Mouse (Mus musculus) neural tube, embryonic 14.5 days (tissue): Measurements from ENCODE around the gene Hoxb5. TPM values are rescaled to one million over a fixed set of nuclear protein-coding genes. Genes with fewer than 3 reads are reported as not detected.
A peak's percentile ranks its signal among the peaks of the same experiment; 100 is the strongest.

Experiments
- ATAC-seq: fragments of 200-750 bp; cut with Nextera tagmentation; 2 replicates; pipeline ENCODE4 v1.8.0; 2017; ENCODE audit warnings: low read depth, mild to moderate bottlenecking, moderate TSS enrichment, moderate library complexity
- H3K27ac ChIP-seq: fragments of 300-500 bp; sonication (generic); 2 replicates; pipeline ENCODE4 v1.5.1; 2014; ENCODE audit warnings: low read depth, mild to moderate bottlenecking, control low read depth, low read length, moderate library complexity, mixed read lengths
- H3K27me3 ChIP-seq: fragments of 300-500 bp; sonication (generic); 2 replicates; pipeline ENCODE4 v1.6.1; 2014; ENCODE audit warnings: low read length; ENCODE audit not compliant: control insufficient read depth, insufficient read depth
- H3K36me3 ChIP-seq: fragments of 300-500 bp; sonication (generic); 2 replicates; pipeline ENCODE4 v1.6.1; 2014; ENCODE audit warnings: low read length, mixed read lengths; ENCODE audit not compliant: control insufficient read depth, insufficient read depth
- H3K4me1 ChIP-seq: fragments of 300-500 bp; sonication (generic); 2 replicates; pipeline ENCODE4 v1.6.1; 2014; ENCODE audit warnings: low read length; ENCODE audit not compliant: control insufficient read depth, insufficient read depth
- H3K4me2 ChIP-seq: fragments of 300-500 bp; sonication (generic); 2 replicates; pipeline ENCODE4 v1.6.1; 2014; ENCODE audit warnings: mild to moderate bottlenecking, low read depth, low read length, control low read depth
- H3K4me3 ChIP-seq: fragments of 300-500 bp; sonication (generic); 2 replicates; pipeline ENCODE4 v1.5.1; 2014; ENCODE audit warnings: low read depth, low read length, control low read depth, mixed read lengths
- H3K9ac ChIP-seq: fragments of 300-500 bp; sonication (generic); replicated peaks from 2 replicates; pipeline ENCODE4 v1.6.1; 2014; ENCODE audit warnings: low read depth, mild to moderate bottlenecking, control low read depth, low read length, mixed read lengths
- H3K9me3 ChIP-seq: fragments of 300-500 bp; sonication (generic); 2 replicates; pipeline ENCODE4 v1.6.1; 2016; ENCODE audit warnings: low read length; ENCODE audit not compliant: control insufficient read depth
- WGBS: fragments of 180-500 bp; shearing (Covaris S2); extraction: QIAGEN DNeasy Blood & Tissue Kit; methylation state at CpG from one replicate; pipeline ENCODE4 v1.1.7; 2014; 5-methylcytosine and 5-hydroxymethylcytosine counted together
- polyA plus RNA-seq: library from polyadenylated mRNA; unstranded; fragments of >200 nt; fragmentation: Nextera tagmentation; extraction: Ambion mirVana; gene quantifications from 2 replicates; pipeline ENCODE4 v1.2.1, GENCODE M21; 2014

Hoxb5 gene
- polyA plus RNA-seq, 1 experiment from 2014 or later, result 52.4 TPM

DNA sequence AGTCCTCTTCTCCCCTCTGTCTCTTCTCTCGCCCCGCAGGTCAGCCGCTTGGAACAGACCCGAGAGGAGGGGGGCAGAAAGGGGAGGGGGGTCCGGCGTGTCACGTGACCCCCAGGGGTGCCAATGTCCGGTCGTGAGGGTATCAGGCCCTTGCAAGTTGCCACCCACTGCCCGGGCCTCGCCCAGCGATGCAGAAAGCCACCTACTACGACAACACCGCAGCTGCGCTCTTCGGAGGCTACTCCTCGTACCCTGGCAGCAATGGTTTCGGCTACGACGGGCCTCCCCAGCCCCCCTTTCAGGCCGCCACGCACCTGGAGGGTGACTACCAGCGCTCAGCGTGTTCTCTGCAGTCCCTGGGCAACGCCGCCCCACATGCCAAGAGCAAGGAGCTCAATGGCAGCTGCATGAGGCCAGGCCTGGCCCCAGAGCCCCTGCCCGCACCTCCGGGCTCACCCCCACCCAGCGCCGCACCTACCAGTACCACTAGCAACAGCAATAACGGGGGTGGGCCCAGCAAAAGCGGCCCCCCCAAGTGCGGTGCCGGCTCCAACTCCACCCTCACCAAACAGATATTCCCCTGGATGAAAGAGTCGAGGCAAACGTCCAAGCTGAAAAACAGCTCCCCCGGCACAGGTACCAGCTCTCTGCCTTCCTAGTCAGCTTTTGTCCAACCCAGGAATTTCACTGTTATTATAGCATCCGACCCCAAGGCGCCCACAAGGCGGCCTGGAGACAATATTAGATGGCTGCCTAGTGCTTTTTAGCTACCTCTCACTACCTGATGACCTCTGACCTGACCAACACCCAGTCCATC, 41.1 kb downstream of the Hoxb5 start:
- no peaks in the 10 kb centered on the region for H3K9me3 ChIP-seq
- peaks cover 27% of the 10 kb centered on the region for H3K36me3 ChIP-seq
- H3K27ac ChIP-seq, result peak overlapping the region; percentile 100
- 5% methylated on average over 32 of the region's 40 CpGs for WGBS
- H3K4me3 ChIP-seq, result peak overlapping the region; percentile 59
- peaks cover 83% of the 10 kb centered on the region for H3K4me1 ChIP-seq
- ATAC-seq, result peak; percentile 33; the same call in 1 of the 2 replicates
- H3K9ac ChIP-seq, result peak overlapping the region; percentile 100
- H3K27me3 ChIP-seq, result no peaks in the 10 kb centered on the region
- H3K4me2 ChIP-seq, result peak overlapping the region; percentile 100

- Histone ChIP-seq H3K27ac (peak overlapping the region; percentile 100), H3K9me3 (no peaks in the 10 kb centered on the region), H3K36me3 (peaks cover 27% of the 10 kb centered on the region), H3K9ac (peak overlapping the region; percentile 100), H3K4me1 (peaks cover 83% of the 10 kb centered on the region), H3K4me2 (peak overlapping the region; percentile 100), H3K27me3 (no peaks in the 10 kb centered on the region), H3K4me3 (peak overlapping the region; percentile 59)
- WGBS, result 3% methylated on average over 6 of the region's 6 CpGs
- no peak for ATAC-seq
These were observed 41.7 kb downstream of the Hoxb5 start for GRCm38 (mm10) chr11:96344878-96345159.

DNA sequence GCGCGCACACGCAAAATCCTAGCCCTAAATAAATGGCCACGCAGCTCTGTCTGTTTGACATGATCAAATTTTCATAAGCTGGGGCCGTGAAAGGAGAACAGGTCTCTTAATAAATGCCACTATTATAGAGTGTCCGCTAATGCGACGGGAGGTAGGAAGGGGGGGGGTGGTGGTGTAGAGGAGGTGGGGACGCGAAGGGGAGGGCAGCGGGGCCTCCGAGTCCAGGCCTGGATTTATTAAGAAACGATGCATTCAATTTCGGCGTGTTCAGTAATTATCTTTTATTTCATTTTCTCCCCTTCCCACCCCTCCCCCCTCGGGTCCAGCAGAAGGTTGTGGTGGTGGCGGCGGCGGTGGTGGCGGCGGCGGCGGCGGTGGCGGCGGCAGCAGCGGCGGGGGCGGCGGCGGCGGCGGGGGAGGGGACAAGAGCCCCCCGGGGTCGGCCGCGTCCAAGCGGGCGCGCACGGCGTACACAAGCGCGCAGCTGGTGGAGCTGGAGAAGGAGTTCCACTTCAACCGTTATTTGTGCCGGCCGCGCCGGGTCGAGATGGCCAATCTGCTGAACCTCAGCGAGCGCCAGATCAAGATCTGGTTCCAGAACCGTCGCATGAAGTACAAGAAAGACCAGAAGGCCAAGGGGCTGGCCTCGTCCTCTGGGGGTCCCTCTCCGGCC, 42.2 kb downstream of the Hoxb5 start:
- H3K4me3 ChIP-seq, result peak overlapping the region; percentile 59
- H3K9me3 ChIP-seq, result no peaks in the 10 kb centered on the region
- H3K27ac ChIP-seq, result peak overlapping the region; percentile 100
- under 1% methylated on average over 42 of the region's 56 CpGs for WGBS
- ATAC-seq, result no peak
- no peaks in the 10 kb centered on the region for H3K27me3 ChIP-seq
- peaks cover 27% of the 10 kb centered on the region for H3K36me3 ChIP-seq
- peak overlapping the region; percentile 100 for H3K9ac ChIP-seq
- H3K4me1 ChIP-seq, result peaks cover 82% of the 10 kb centered on the region
- peak overlapping the region; percentile 100 for H3K4me2 ChIP-seq

DNA sequence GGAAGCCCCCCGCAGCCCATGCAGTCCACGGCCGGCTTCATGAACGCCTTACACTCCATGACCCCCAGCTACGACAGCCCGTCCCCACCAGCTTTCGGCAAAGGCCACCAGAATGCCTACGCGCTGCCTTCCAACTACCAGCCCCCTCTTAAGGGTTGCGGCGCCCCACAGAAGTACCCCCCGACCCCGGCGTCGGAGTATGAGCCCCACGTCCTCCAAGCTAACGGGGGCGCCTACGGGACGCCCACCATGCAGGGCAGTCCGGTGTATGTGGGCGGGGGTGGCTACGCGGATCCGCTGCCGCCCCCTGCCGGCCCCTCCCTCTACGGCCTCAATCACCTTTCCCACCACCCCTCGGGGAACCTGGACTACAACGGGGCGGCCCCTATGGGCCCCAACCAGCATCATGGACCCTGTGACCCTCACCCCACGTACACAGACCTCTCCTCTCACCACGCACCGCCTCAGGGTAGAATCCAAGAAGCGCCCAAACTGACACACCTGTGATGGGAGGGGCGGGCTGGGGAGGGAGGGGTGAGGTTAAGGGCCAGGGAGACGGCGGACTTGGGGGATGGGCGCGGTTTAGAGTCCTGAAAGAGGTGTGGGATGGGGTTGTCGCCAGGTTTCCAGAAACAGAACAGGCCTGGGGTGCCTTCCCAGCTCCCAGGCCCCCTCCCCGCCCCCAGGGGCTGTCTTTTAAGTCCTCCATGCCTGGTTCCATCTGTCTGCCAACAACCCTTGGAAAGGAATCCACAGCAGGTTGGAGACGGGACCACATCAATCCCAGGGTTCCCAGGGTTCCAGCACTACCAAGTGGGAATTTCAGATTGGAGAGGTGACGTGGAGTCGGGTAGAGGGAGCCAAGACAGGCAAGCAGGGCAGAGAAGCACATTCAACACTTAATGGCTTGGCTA, 43.0 kb downstream of the Hoxb5 start:
- no peaks in the 10 kb centered on the region for H3K27me3 ChIP-seq
- no peaks in the 10 kb centered on the region for H3K9me3 ChIP-seq
- H3K36me3 ChIP-seq, result peaks cover 27% of the 10 kb centered on the region
- H3K4me2 ChIP-seq, result peak overlapping the region; percentile 100
- peak overlapping the region; percentile 59 for H3K4me3 ChIP-seq
- ATAC-seq, result no peak
- H3K4me1 ChIP-seq, result peaks cover 87% of the 10 kb centered on the region
- peak overlapping the region; percentile 100 for H3K9ac ChIP-seq
- 2% methylated on average over 39 of the region's 45 CpGs for WGBS
- peak overlapping the region; percentile 100 for H3K27ac ChIP-seq

DNA sequence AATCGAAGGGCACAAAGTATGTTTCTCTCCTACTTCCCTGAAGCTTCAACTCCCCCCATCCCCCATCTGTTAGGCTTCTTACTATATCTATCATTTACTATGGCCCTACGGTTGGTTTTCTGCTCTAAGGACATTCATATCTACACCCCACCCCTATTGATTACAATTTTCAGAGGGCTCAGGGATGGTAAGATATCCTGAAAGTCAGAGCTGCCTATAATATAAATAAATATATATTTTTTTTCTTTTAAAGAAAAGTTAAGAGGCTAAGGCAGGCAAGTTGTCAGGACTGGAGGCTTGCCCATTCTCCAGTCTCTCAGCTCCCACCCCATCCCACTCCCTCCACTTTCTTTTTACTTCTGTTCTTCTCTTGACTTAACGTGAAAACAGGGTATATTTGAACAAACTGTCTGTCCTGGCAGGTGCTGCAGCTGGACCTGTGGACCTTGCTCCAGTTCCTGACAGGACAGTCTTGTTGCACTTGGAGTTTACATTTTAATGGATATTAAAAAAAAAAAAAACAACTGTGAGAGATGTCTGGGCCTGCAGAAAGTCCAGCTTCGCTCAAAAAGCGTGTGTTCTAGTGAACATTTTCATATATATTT, 43.9 kb downstream of the Hoxb5 start:
- ATAC-seq, result no peak
- H3K36me3 ChIP-seq, result peaks cover 21% of the 10 kb centered on the region
- H3K27ac ChIP-seq, result peak overlapping the region; percentile 100
- peak overlapping the region; percentile 59; the same call in 1 of the 2 replicates for H3K4me3 ChIP-seq
- 25% methylated on average over 5 of the region's 5 CpGs for WGBS
- no peaks in the 10 kb centered on the region for H3K9me3 ChIP-seq
- peak overlapping the region; percentile 100 for H3K9ac ChIP-seq
- peaks cover 84% of the 10 kb centered on the region for H3K4me1 ChIP-seq
- H3K4me2 ChIP-seq, result peak overlapping the region; percentile 100; the same call in 1 of the 2 replicates
- H3K27me3 ChIP-seq, result no peaks in the 10 kb centered on the region

- 3% methylated on average over 4 of the region's 4 CpGs for WGBS
- peak overlapping the region; percentile 46 for H3K4me2 ChIP-seq
- H3K36me3 ChIP-seq, result peaks cover 21% of the 10 kb centered on the region
- peaks cover 79% of the 10 kb centered on the region for H3K4me1 ChIP-seq
- ATAC-seq, result no peak
- H3K9me3 ChIP-seq, result no peaks in the 10 kb centered on the region
- H3K27ac ChIP-seq, result peak overlapping the region; percentile 100
- no peak overlapping the region for H3K4me3 ChIP-seq
- H3K9ac ChIP-seq, result peak overlapping the region; percentile 58
- no peaks in the 10 kb centered on the region for H3K27me3 ChIP-seq
These were observed 44.6 kb downstream of the Hoxb5 start for GRCm38 (mm10) chr11:96347717-96348116.

DNA sequence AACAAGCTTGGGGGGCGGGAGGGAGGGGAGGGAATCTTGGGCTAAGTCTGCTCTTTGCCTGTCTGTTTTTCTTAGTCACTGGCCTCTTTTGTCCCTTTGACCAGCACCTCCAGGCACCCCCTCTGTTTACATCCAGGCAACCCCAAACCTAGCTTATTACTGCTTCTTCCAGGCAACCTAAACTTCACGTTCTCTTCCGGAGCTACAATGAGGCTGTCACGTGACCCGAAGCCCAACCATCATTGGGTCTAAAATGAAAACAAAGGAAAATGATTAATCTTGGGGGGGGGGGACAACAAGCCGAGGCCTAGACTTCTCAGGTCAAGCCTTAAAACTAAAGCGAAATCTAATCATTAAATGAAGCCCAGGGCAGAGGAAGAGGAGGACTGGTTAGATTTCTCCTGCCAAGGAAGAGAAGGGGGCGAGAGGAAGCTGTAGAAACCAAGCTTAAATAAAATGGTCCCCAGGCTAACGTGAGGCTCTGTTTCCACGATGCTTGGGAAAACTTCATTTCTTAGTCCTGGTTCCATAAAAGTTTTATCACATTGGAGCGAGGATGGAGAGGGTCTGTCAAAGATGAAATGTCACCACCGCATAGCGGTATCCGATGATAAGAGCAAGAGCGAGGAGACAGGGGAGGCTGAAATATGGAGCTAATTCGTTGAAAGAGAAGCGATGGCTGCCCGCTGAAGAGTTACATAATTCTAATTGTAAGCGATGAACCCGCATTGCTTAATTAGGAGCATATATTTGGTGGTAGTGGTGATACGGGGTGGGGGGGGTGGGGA, 45.2 kb downstream of the Hoxb5 start:
- no peaks in the 10 kb centered on the region for H3K27me3 ChIP-seq
- H3K9ac ChIP-seq, result peak overlapping the region; percentile 58

GRCm38 (mm10) chr11:96348988-96349387, 45.9 kb downstream of the Hoxb5 start:
- H3K36me3 ChIP-seq, result peaks cover 25% of the 10 kb centered on the region
- peak overlapping the region; percentile 20 for H3K4me3 ChIP-seq
- H3K27me3 ChIP-seq, result no peaks in the 10 kb centered on the region
- no peaks in the 10 kb centered on the region for H3K9me3 ChIP-seq
- H3K4me1 ChIP-seq, result peaks cover 68% of the 10 kb centered on the region
- H3K4me2 ChIP-seq, result peak overlapping the region; percentile 46
- peak overlapping the region; percentile 100 for H3K27ac ChIP-seq
- H3K9ac ChIP-seq, result peak overlapping the region; percentile 58
- WGBS, result 6% methylated on average over 3 of the region's 3 CpGs
- no peak for ATAC-seq

More for the DNA sequence above, 45.2 kb downstream of the Hoxb5 start:
- peak overlapping the region; percentile 46 for H3K4me2 ChIP-seq
- peak overlapping the region; percentile 20 for H3K4me3 ChIP-seq
- H3K9me3 ChIP-seq, result no peaks in the 10 kb centered on the region
- WGBS, result 4% methylated on average over 21 of the region's 21 CpGs
- no peak for ATAC-seq
- H3K4me1 ChIP-seq, result peaks cover 74% of the 10 kb centered on the region
- peaks cover 25% of the 10 kb centered on the region for H3K36me3 ChIP-seq
- H3K27ac ChIP-seq, result peak overlapping the region; percentile 100
